Mouse (Mus musculus) ES-Bruce4 (cell line): Measurements from ENCODE around the gene Nupr1l. TPM values are rescaled to one million over a fixed set of nuclear protein-coding genes. Genes with fewer than 3 reads are reported as not detected.
A peak's percentile ranks its signal among the peaks of the same experiment; 100 is the strongest.

Experiments used
- H3K27ac ChIP-seq: 2 replicates; pipeline ENCODE4 v1.5.1; 2012; ENCODE audit warnings: low read length, inconsistent platforms; ENCODE audit not compliant: insufficient read depth
- H3K27me3 ChIP-seq: 2 replicates; pipeline ENCODE4 v1.6.1; 2012; ENCODE audit warnings: mild to moderate bottlenecking, low read length, inconsistent platforms; ENCODE audit not compliant: control insufficient read depth, poor library complexity, insufficient read depth, severe bottlenecking
- H3K36me3 ChIP-seq: 2 replicates; pipeline ENCODE4 v1.6.1; 2012; ENCODE audit warnings: inconsistent platforms, mild to moderate bottlenecking, low read length, moderate library complexity; ENCODE audit not compliant: control insufficient read depth, poor library complexity, insufficient read depth, severe bottlenecking
- H3K4me1 ChIP-seq: one replicate; pipeline ENCODE4 v1.8.1; 2011; ENCODE audit warnings: low read length; ENCODE audit not compliant: control insufficient read depth, insufficient read depth
- H3K4me3 ChIP-seq: 2 replicates; pipeline ENCODE4 v1.5.1; 2011; ENCODE audit warnings: low read depth, mild to moderate bottlenecking, low read length
- H3K9ac ChIP-seq: 2 replicates; pipeline ENCODE4 v1.6.1; 2012; ENCODE audit warnings: low read depth, mild to moderate bottlenecking, inconsistent platforms; ENCODE audit not compliant: poor library complexity, severe bottlenecking
- H3K9me3 ChIP-seq: replicated peaks from 2 replicates; pipeline ENCODE4 v1.6.1; 2012; ENCODE audit warnings: mild to moderate bottlenecking, low read length, inconsistent platforms; ENCODE audit not compliant: control insufficient read depth, poor library complexity, insufficient read depth, severe bottlenecking
- CTCF ChIP-seq: IDR thresholded peaks from one replicate; pipeline ENCODE4 v1.8.1; 2011; ENCODE audit warnings: low read depth, low read length
- EP300 ChIP-seq: IDR thresholded peaks from 2 replicates; pipeline ENCODE4 v1.6.1; 2011; ENCODE audit warnings: low read depth, low read length; ENCODE audit not compliant: insufficient read depth
- POLR2A ChIP-seq: IDR thresholded peaks from one replicate; pipeline ENCODE4 v1.8.1; 2011; ENCODE audit warnings: low read length; ENCODE audit not compliant: insufficient read depth
- polyA plus RNA-seq: library from polyadenylated mRNA; stranded (reverse); fragments of >200 nt; gene quantifications from 2 replicates; pipeline ENCODE4 v1.2.4, GENCODE M21; 2011; ENCODE audit warnings: low read depth; ENCODE audit not compliant: missing spikeins, insufficient read depth, insufficient read length

Nupr1l gene
- polyA plus RNA-seq: 1.3 and 4.3 TPM in 2 replicates

- H3K27ac ChIP-seq: no peak within 1 kb of the TSS
Observed at GRCm38 (mm10) chr5:129908242-129908965, at the start of gene Nupr1l. Nupr1l (plus strand) TSS chr5:129908540.

GRCm38 (mm10) chr5:129862325-129862724, 46.0 kb upstream of the Nupr1l start:
- H3K4me3 ChIP-seq: no peak overlapping the region
- H3K4me1 ChIP-seq: no peaks in the 10 kb centered on the region
- H3K9ac ChIP-seq: no peak overlapping the region
- no peak overlapping the region for H3K27ac ChIP-seq
- TF ChIP-seq POLR2A (no peak), CTCF (no peak), EP300 (no peak)
- H3K9me3 ChIP-seq: no peaks in the 10 kb centered on the region
- H3K36me3 ChIP-seq: peaks cover 22% of the 10 kb centered on the region
- no peaks in the 10 kb centered on the region for H3K27me3 ChIP-seq

More at GRCm38 (mm10) chr5:129908242-129908965, at the start of gene Nupr1l:
- Histone ChIP-seq H3K9me3 (no peaks in the 10 kb centered on the region), H3K4me1 (no peaks in the 10 kb centered on the region), H3K9ac (peak within 1 kb of the TSS; percentile 44), H3K4me3 (peak within 1 kb of the TSS; percentile 96), H3K36me3 (no peaks in the 10 kb centered on the region), H3K27me3 (no peaks in the 10 kb centered on the region)
- TF ChIP-seq CTCF (no peak), POLR2A (peak; percentile 67)

- H3K36me3 ChIP-seq: peaks cover 8% of the 10 kb centered on the region
- H3K27ac ChIP-seq: peak overlapping the region; percentile 48; the same call in 1 of the 2 replicates
Observed at GRCm38 (mm10) chr5:129864467-129864866, 43.9 kb upstream of the Nupr1l start.

GRCm38 (mm10) chr5:129865841-129866240, 42.5 kb upstream of the Nupr1l start:
- Histone ChIP-seq H3K9ac (no peak overlapping the region), H3K27me3 (no peaks in the 10 kb centered on the region), H3K4me1 (no peaks in the 10 kb centered on the region), H3K4me3 (peak overlapping the region; percentile 43), H3K9me3 (no peaks in the 10 kb centered on the region), H3K36me3 (peaks cover 3% of the 10 kb centered on the region; the same call in 1 of the 2 replicates), H3K27ac (no peak overlapping the region)
- TF ChIP-seq POLR2A (no peak), EP300 (no peak), CTCF (no peak)

More at GRCm38 (mm10) chr5:129864467-129864866, 43.9 kb upstream of the Nupr1l start:
- peak overlapping the region; percentile 32 for H3K4me3 ChIP-seq
- H3K9me3 ChIP-seq: no peaks in the 10 kb centered on the region
- TF ChIP-seq CTCF: peak; percentile 71
- TF ChIP-seq POLR2A: no peak
- 0 out of 2 replicates have a peak, but pooled peaks have one; percentile 11 for TF ChIP-seq EP300
- H3K9ac ChIP-seq: peak overlapping the region; percentile 30; the same call in 1 of the 2 replicates
- H3K4me1 ChIP-seq: no peaks in the 10 kb centered on the region
- no peaks in the 10 kb centered on the region for H3K27me3 ChIP-seq

- no peaks in the 10 kb centered on the region for H3K4me1 ChIP-seq
- H3K36me3 ChIP-seq: no peaks in the 10 kb centered on the region
- peak overlapping the region; percentile 26; the same call in 1 of the 2 replicates for H3K27ac ChIP-seq
- peak overlapping the region; percentile 32 for H3K4me3 ChIP-seq
- TF ChIP-seq POLR2A: no peak
- no peak for TF ChIP-seq EP300
- no peak for TF ChIP-seq CTCF
- no peaks in the 10 kb centered on the region for H3K27me3 ChIP-seq
- no peak overlapping the region for H3K9ac ChIP-seq
- no peaks in the 10 kb centered on the region for H3K9me3 ChIP-seq
Observed at GRCm38 (mm10) chr5:129869238-129869995, 38.9 kb upstream of the Nupr1l start.

GRCm38 (mm10) chr5:129871238-129871637, 37.1 kb upstream of the Nupr1l start:
- Histone ChIP-seq H3K9ac (no peak overlapping the region), H3K4me3 (no peak overlapping the region), H3K27ac (no peak overlapping the region)

More at GRCm38 (mm10) chr5:129871238-129871637, 37.1 kb upstream of the Nupr1l start:
- Histone ChIP-seq H3K9me3 (no peaks in the 10 kb centered on the region), H3K36me3 (no peaks in the 10 kb centered on the region), H3K4me1 (no peaks in the 10 kb centered on the region), H3K27me3 (no peaks in the 10 kb centered on the region)
- TF ChIP-seq POLR2A (no peak), CTCF (no peak), EP300 (no peak)
